Mouse (Mus musculus): ENCODE results near the gene Mrpl12. TPM values are rescaled to one million over a fixed set of nuclear protein-coding genes. Genes with fewer than 3 reads are reported as not detected.

Gene Mrpl12
- polyA plus RNA-seq, 1 experiment from 2014 or later, result 67.7 TPM

GRCm38 (mm10) chr11:120492878-120493203, 8.4 kb downstream of the Mrpl12 start:
- Histone ChIP-seq H3K27me3 (replicated peaks; ENCODE audit: insufficient read depth, low read length) (no peaks in the 10 kb centered on the region), H3K4me3 (ENCODE audit: low read depth, low read length) (peak overlapping the region; percentile 76; the same call in 1 of the 2 replicates), H3K4me1 (ENCODE audit: insufficient read depth, low read depth, low read length) (peaks cover 9% of the 10 kb centered on the region), H3K9ac (replicated peaks; ENCODE audit: low read depth) (peak overlapping the region; percentile 57; the same call in 1 of the 2 replicates), H3K27ac (ENCODE audit: low read length) (peak overlapping the region; percentile 71), H3K36me3 (ENCODE audit: insufficient read depth, low read length) (peaks cover 22% of the 10 kb centered on the region), H3K4me2 (replicated peaks; ENCODE audit: low read depth, low read length) (peak overlapping the region; percentile 98), H3K9me3 (ENCODE audit: low read length) (no peaks in the 10 kb centered on the region)
- TF ChIP-seq EP300 (IDR thresholded peaks at IDR 0.05) (no peak), CTCF (IDR thresholded peaks at IDR 0.05) (no peak)
- ATAC-seq (no peak), DNase-seq (ENCODE audit: low spot score) (peak; percentile 33)
- 18% methylated on average over 3 of the region's 3 CpGs for WGBS

- Histone ChIP-seq H3K4me3 (ENCODE audit: low read depth, low read length) (0 out of 2 replicates have a peak overlapping the region, but pooled peaks have one; percentile 76), H3K27me3 (replicated peaks; ENCODE audit: insufficient read depth, low read length) (no peaks in the 10 kb centered on the region), H3K9me3 (ENCODE audit: low read length) (no peaks in the 10 kb centered on the region), H3K27ac (ENCODE audit: low read length) (peak overlapping the region; percentile 71; the same call in 1 of the 2 replicates), H3K9ac (replicated peaks; ENCODE audit: low read depth) (0 out of 2 replicates have a peak overlapping the region, but pooled peaks have one; percentile 57), H3K4me2 (replicated peaks; ENCODE audit: low read depth, low read length) (peak overlapping the region; percentile 98), H3K4me1 (ENCODE audit: insufficient read depth, low read depth, low read length) (peaks cover 9% of the 10 kb centered on the region), H3K36me3 (ENCODE audit: insufficient read depth, low read length) (peaks cover 25% of the 10 kb centered on the region)
- no peak for TF ChIP-seq CTCF (IDR thresholded peaks at IDR 0.05)
- TF ChIP-seq EP300 (IDR thresholded peaks at IDR 0.05), result no peak
- WGBS, result 29% methylated on average over 3 of the region's 3 CpGs
- ATAC-seq (no peak), DNase-seq (ENCODE audit: low spot score) (peak; percentile 26)
These were observed 8.9 kb downstream of the Mrpl12 start for GRCm38 (mm10) chr11:120493351-120493750.

DNA sequence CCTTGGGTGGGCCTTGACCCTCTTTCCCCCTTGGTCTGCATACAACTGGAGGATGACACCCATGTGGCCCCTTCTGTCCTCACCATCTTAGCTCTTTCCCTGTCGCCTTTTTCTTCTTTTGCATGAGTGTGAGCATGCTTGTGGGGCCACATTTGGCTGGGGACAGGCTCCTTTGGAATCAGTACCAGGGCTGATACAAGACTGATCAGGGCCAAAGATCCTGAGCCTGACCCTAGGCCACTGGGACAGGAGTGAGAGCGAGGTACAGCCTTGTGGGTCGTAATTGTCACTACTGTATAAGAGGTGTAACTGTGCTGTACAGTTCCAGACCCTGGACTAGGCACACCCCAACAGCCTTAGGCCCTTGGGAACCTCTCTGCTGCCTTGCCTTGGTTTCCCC, 9.5 kb downstream of the Mrpl12 start:
- DNase-seq (ENCODE audit: low spot score), result no peak
- 74% methylated on average over 3 of the region's 3 CpGs for WGBS
- Histone ChIP-seq H3K27me3 (replicated peaks; ENCODE audit: insufficient read depth, low read length) (no peaks in the 10 kb centered on the region), H3K4me1 (ENCODE audit: insufficient read depth, low read depth, low read length) (peaks cover 9% of the 10 kb centered on the region), H3K9ac (replicated peaks; ENCODE audit: low read depth) (no peak overlapping the region), H3K4me2 (replicated peaks; ENCODE audit: low read depth, low read length) (peak overlapping the region; percentile 98), H3K36me3 (ENCODE audit: insufficient read depth, low read length) (peaks cover 31% of the 10 kb centered on the region), H3K4me3 (ENCODE audit: low read depth, low read length) (no peak overlapping the region), H3K27ac (ENCODE audit: low read length) (no peak overlapping the region), H3K9me3 (ENCODE audit: low read length) (no peaks in the 10 kb centered on the region)
- no peak for ATAC-seq
- TF ChIP-seq EP300 (IDR thresholded peaks at IDR 0.05) (no peak), CTCF (IDR thresholded peaks at IDR 0.05) (no peak)

GRCm38 (mm10) chr11:120497436-120497835, 13.0 kb downstream of the Mrpl12 start:
- H3K27ac ChIP-seq (ENCODE audit: low read length), result no peak overlapping the region
- no peak overlapping the region for H3K4me3 ChIP-seq (ENCODE audit: low read depth, low read length)
- DNase-seq (ENCODE audit: low spot score), result no peak
- H3K9ac ChIP-seq (replicated peaks; ENCODE audit: low read depth), result no peak overlapping the region
- peaks cover 35% of the 10 kb centered on the region for H3K36me3 ChIP-seq (ENCODE audit: insufficient read depth, low read length)
- no peak overlapping the region for H3K4me2 ChIP-seq (replicated peaks; ENCODE audit: low read depth, low read length)
- 92% methylated on average over 3 of the region's 3 CpGs for WGBS
- H3K9me3 ChIP-seq (ENCODE audit: low read length), result no peaks in the 10 kb centered on the region
- no peak for ATAC-seq
- no peak for TF ChIP-seq CTCF (IDR thresholded peaks at IDR 0.05)
- no peak for TF ChIP-seq EP300 (IDR thresholded peaks at IDR 0.05)
- H3K27me3 ChIP-seq (replicated peaks; ENCODE audit: insufficient read depth, low read length), result no peaks in the 10 kb centered on the region
- no peaks in the 10 kb centered on the region for H3K4me1 ChIP-seq (ENCODE audit: insufficient read depth, low read depth, low read length)

DNA sequence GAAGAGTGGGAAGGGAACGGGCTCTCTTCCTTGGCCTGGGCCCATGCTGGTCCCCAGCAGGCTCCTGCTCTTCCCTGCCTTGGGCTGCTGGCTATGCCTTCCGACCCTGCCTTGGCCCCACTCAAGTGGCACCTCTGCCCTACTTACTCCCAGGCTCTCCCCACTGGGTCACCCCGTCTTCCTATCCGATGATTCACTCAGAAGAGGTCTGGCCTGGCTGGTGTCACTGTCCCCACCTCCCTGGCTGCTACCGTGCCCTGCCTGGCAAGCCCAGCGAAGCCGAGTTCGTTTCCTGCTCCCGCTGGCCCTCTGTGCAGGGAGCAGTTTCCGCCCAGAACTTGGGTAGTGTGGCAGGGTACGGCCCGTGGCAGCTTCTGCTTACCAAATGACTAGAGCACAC, 13.8 kb downstream of the Mrpl12 start:
- Histone ChIP-seq H3K9ac (replicated peaks; ENCODE audit: low read depth) (no peak overlapping the region), H3K36me3 (ENCODE audit: insufficient read depth, low read length) (peaks cover 35% of the 10 kb centered on the region), H3K27ac (ENCODE audit: low read length) (no peak overlapping the region), H3K9me3 (ENCODE audit: low read length) (no peaks in the 10 kb centered on the region), H3K4me2 (replicated peaks; ENCODE audit: low read depth, low read length) (no peak overlapping the region), H3K4me3 (ENCODE audit: low read depth, low read length) (no peak overlapping the region), H3K27me3 (replicated peaks; ENCODE audit: insufficient read depth, low read length) (no peaks in the 10 kb centered on the region), H3K4me1 (ENCODE audit: insufficient read depth, low read depth, low read length) (no peaks in the 10 kb centered on the region)
- TF ChIP-seq CTCF (IDR thresholded peaks at IDR 0.05), result no peak
- no peak for TF ChIP-seq EP300 (IDR thresholded peaks at IDR 0.05)
- no peak for DNase-seq (ENCODE audit: low spot score)
- no peak for ATAC-seq
- WGBS, result 94% methylated on average over 11 of the region's 12 CpGs

- H3K27ac ChIP-seq (ENCODE audit: low read length), result no peak overlapping the region
- H3K4me2 ChIP-seq (replicated peaks; ENCODE audit: low read depth, low read length), result no peak overlapping the region
These were observed 14.5 kb downstream of the Mrpl12 start for GRCm38 (mm10) chr11:120498891-120499290.

GRCm38 (mm10) chr11:120499894-120500293, 15.5 kb downstream of the Mrpl12 start:
- Histone ChIP-seq H3K36me3 (ENCODE audit: insufficient read depth, low read length) (peaks cover 31% of the 10 kb centered on the region), H3K27me3 (replicated peaks; ENCODE audit: insufficient read depth, low read length) (no peaks in the 10 kb centered on the region), H3K9me3 (ENCODE audit: low read length) (no peaks in the 10 kb centered on the region), H3K4me2 (replicated peaks; ENCODE audit: low read depth, low read length) (no peak overlapping the region), H3K4me1 (ENCODE audit: insufficient read depth, low read depth, low read length) (no peaks in the 10 kb centered on the region), H3K4me3 (ENCODE audit: low read depth, low read length) (no peak overlapping the region), H3K27ac (ENCODE audit: low read length) (peak overlapping the region; percentile 55), H3K9ac (replicated peaks; ENCODE audit: low read depth) (no peak overlapping the region)
- TF ChIP-seq EP300 (IDR thresholded peaks at IDR 0.05) (no peak), CTCF (IDR thresholded peaks at IDR 0.05) (no peak)
- ATAC-seq, result peak; percentile 25
- DNase-seq (ENCODE audit: low spot score), result no peak
- WGBS, result 63% methylated on average over 6 of the region's 6 CpGs

More at GRCm38 (mm10) chr11:120498891-120499290, 14.5 kb downstream of the Mrpl12 start:
- TF ChIP-seq CTCF (IDR thresholded peaks at IDR 0.05), result no peak
- TF ChIP-seq EP300 (IDR thresholded peaks at IDR 0.05), result no peak
- WGBS, result 81% methylated on average over 5 of the region's 5 CpGs
- H3K4me1 ChIP-seq (ENCODE audit: insufficient read depth, low read depth, low read length), result no peaks in the 10 kb centered on the region
- no peaks in the 10 kb centered on the region for H3K27me3 ChIP-seq (replicated peaks; ENCODE audit: insufficient read depth, low read length)
- DNase-seq (ENCODE audit: low spot score) (no peak), ATAC-seq (no peak)
- H3K36me3 ChIP-seq (ENCODE audit: insufficient read depth, low read length), result peaks cover 35% of the 10 kb centered on the region
- H3K9me3 ChIP-seq (ENCODE audit: low read length), result no peaks in the 10 kb centered on the region
- no peak overlapping the region for H3K9ac ChIP-seq (replicated peaks; ENCODE audit: low read depth)
- H3K4me3 ChIP-seq (ENCODE audit: low read depth, low read length), result no peak overlapping the region
